ENCODE assay signal across 29 mouse cellular contexts in the genomic region with DNA sequence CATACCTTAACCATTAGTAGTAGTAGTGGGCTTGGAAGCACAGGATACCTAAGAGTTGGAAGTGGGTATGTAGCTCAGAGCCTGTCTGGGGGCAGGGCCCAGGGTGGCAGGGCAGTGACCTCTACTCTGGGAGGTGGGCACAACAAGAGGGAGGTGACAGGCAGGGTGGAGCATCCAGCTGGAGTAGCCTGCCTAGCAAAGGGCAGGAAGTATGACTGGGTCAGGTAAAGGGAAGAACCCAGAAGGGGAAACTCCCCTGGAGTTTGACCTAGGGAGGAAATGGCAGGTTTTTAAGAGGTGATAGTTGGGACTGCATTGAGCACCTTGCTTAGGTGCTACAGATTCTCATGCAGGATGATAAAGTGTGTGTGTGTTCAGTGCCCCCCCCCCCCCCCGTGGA. TPM values are rescaled to one million over a fixed set of nuclear protein-coding genes. Genes with fewer than 3 reads are reported as not detected.
DNase-seq lines count a peak whose midpoint lies in the region; ATAC-seq and TF ChIP-seq lines count a peak whose summit lies in the region.
"Had no signal": no experiment of that assay in that cellular context is flagged by ENCODE, and none has a peak within 500 bp of the region (broad histone marks: within the 10 kb centered on the region; RNA-seq: fewer than 3 reads in every experiment).

No protein-coding gene starts in this region.

- TF ChIP-seq CTCF in small intestine, adult 2 months (IDR thresholded peaks at IDR 0.05; ENCODE audit: extremely low read depth, insufficient read length, insufficient replicate concordance, low read depth, low read length), result no peak

- no peaks in the 10 kb centered on the region for H3K27me3 ChIP-seq in intestine, embryonic 15.5 days (replicated peaks)
- no peaks in the 10 kb centered on the region for H3K27me3 ChIP-seq in small intestine, adult 2 months (ENCODE audit: control insufficient read depth, insufficient read depth, low read length)
- no peaks in the 10 kb centered on the region for H3K27me3 ChIP-seq in hindbrain, embryonic 16.5 days (replicated peaks; ENCODE audit: control insufficient read depth, insufficient read depth, low read length)
- H3K27me3 ChIP-seq: forebrain, embryonic 15.5 days; hindbrain, embryonic 15.5 days had no signal

- no peaks in the 10 kb centered on the region for H3K4me1 ChIP-seq in intestine, embryonic 15.5 days (replicated peaks)
- peaks cover 19% of the 10 kb centered on the region for H3K4me1 ChIP-seq in small intestine, adult 2 months (ENCODE audit: control insufficient read depth, insufficient read depth, insufficient read length, low read length)
- peaks cover 4% of the 10 kb centered on the region for H3K4me1 ChIP-seq in hindbrain, embryonic 16.5 days (ENCODE audit: control insufficient read depth, insufficient read depth, low read depth, low read length)

- no peak overlapping the region for H3K9ac ChIP-seq in intestine, embryonic 15.5 days
- H3K9ac ChIP-seq in hindbrain, embryonic 16.5 days (ENCODE audit: low read depth, low read length), result no peak overlapping the region
- H3K9ac ChIP-seq: embryonic facial prominence, embryonic 13.5 days; forebrain, embryonic 12.5 days; forebrain, embryonic 15.5 days; hindbrain, embryonic 12.5 days; hindbrain, embryonic 15.5 days had no signal

- no peaks in the 10 kb centered on the region for H3K9me3 ChIP-seq in intestine, embryonic 15.5 days
- H3K9me3 ChIP-seq in hindbrain, embryonic 16.5 days (ENCODE audit: control insufficient read depth, low read length), result no peaks in the 10 kb centered on the region
- H3K9me3 ChIP-seq: embryonic facial prominence, embryonic 10.5 days; embryonic facial prominence, embryonic 13.5 days; forebrain, embryonic 12.5 days; forebrain, embryonic 15.5 days; G1E; hindbrain, embryonic 12.5 days; hindbrain, embryonic 15.5 days had no signal

- ATAC-seq in activated CD4-positive, CD25-positive, alpha-beta regulatory T cell, adult 4 months, result peak; percentile 55
- peak; percentile 40 for ATAC-seq in intestine, embryonic 15.5 days
- no peak for ATAC-seq in hindbrain, embryonic 16.5 days
- ATAC-seq in megakaryocyte-erythroid progenitor cell, adult 5-6 weeks (replicated peaks; ENCODE audit: low FRiP score, low TSS enrichment, poor library complexity, severe bottlenecking), result no peak
- ATAC-seq: forebrain, embryonic 15.5 days; Patski had no signal

- no peak overlapping the region for H3K4me2 ChIP-seq in intestine, embryonic 15.5 days (replicated peaks)
- no peak overlapping the region for H3K4me2 ChIP-seq in hindbrain, embryonic 16.5 days (ENCODE audit: low read length)
- H3K4me2 ChIP-seq: embryonic facial prominence, embryonic 13.5 days; forebrain, embryonic 12.5 days; forebrain, embryonic 15.5 days; heart, embryonic 11.5 days; hindbrain, embryonic 12.5 days; hindbrain, embryonic 15.5 days had no signal

- 27% methylated on average over 1 of the region's 1 CpGs for whole genome bisulfite sequencing in intestine, embryonic 15.5 days
- 10% methylated on average over 1 of the region's 1 CpGs for WGBS in small intestine, adult 2 months
- 7% methylated on average over 1 of the region's 1 CpGs for WGBS in hindbrain, embryonic 16.5 days

- no peaks in the 10 kb centered on the region for H3K36me3 ChIP-seq in intestine, embryonic 15.5 days
- H3K36me3 ChIP-seq in small intestine, adult 2 months (ENCODE audit: control insufficient read depth, insufficient read depth, low read length), result peaks cover 3% of the 10 kb centered on the region; the same call in 1 of the 2 replicates
- no peaks in the 10 kb centered on the region for H3K36me3 ChIP-seq in hindbrain, embryonic 16.5 days (ENCODE audit: control insufficient read depth, insufficient read depth, low read length)
- H3K36me3 ChIP-seq: embryonic facial prominence, embryonic 10.5 days; embryonic facial prominence, embryonic 13.5 days; forebrain, embryonic 12.5 days; forebrain, embryonic 15.5 days; G1E; hindbrain, embryonic 12.5 days; hindbrain, embryonic 15.5 days had no signal

- H3K27ac ChIP-seq in intestine, embryonic 15.5 days, result no peak overlapping the region
- peak overlapping the region; percentile 98 for H3K27ac ChIP-seq in small intestine, adult 2 months (ENCODE audit: insufficient read depth, low read depth, low read length)
- no peak overlapping the region for H3K27ac ChIP-seq in hindbrain, embryonic 16.5 days (ENCODE audit: low read depth, low read length)
- H3K27ac ChIP-seq: embryonic facial prominence, embryonic 10.5 days; embryonic facial prominence, embryonic 13.5 days; forebrain, embryonic 12.5 days; forebrain, embryonic 15.5 days; heart, adult 2 months; hindbrain, embryonic 12.5 days; hindbrain, embryonic 15.5 days had no signal

- H3K4me3 ChIP-seq in intestine, embryonic 15.5 days (replicated peaks), result no peak overlapping the region
- no peak overlapping the region for H3K4me3 ChIP-seq in small intestine, adult 2 months (ENCODE audit: low read depth, low read length)
- H3K4me3 ChIP-seq in hindbrain, embryonic 16.5 days (ENCODE audit: low read length), result no peak overlapping the region
- H3K4me3 ChIP-seq: embryonic facial prominence, embryonic 10.5 days; embryonic facial prominence, embryonic 13.5 days; erythroblast, embryonic 14.5 days; forebrain, embryonic 12.5 days; forebrain, embryonic 15.5 days; heart, adult 2 months; hindbrain, embryonic 12.5 days; hindbrain, embryonic 15.5 days had no signal

- TF ChIP-seq POLR2A in small intestine, adult 2 months (IDR thresholded peaks at IDR 0.05; ENCODE audit: low read depth, low read length), result no peak

- no peak for DNase-seq in right cerebral cortex, adult 2 months (ENCODE audit: low spot score in 2 of 2)
- DNase-seq: adrenal gland, adult 8-10 months; adrenal gland, postnatal 25 days; cerebellum, adult 11-12 months; cerebellum, adult 8-10 months; cerebellum, postnatal 10 days; cerebellum, postnatal 36 days; embryo, embryonic 11 days; gastrocnemius, postnatal 25 days; heart, adult 2 months had no signal

RNA-seq across cellular contexts. Expression of gene Sdcbp2, which starts 8.5 kb away (rescaled TPM):
- 10 to 100 TPM; 79.8 to 85.3 TPM for polyA plus RNA-seq in activated CD4-positive, CD25-positive, alpha-beta regulatory T cell, adult 4 months (2017; shearing (Covaris generic))
- polyA plus RNA-seq in intestine, embryonic 15.5 days (2015; fragmentation: Nextera tagmentation; extraction: Ambion mirVana), result 15.7 and 15.9 TPM in 2 replicates
- 125 and 228 TPM in 2 replicates for polyA plus RNA-seq in small intestine, adult 2 months (2012; rRNA removed)
- 0.58 and 0.70 TPM in 2 replicates for polyA plus RNA-seq in hindbrain, embryonic 16.5 days (2015; fragmentation: Nextera tagmentation; extraction: Ambion mirVana)
- total RNA-seq in megakaryocyte-erythroid progenitor cell, adult 5-6 weeks (2014; fragmentation: Nextera tagmentation), result not detected in 2 replicates
- total RNA-seq in megakaryocyte-erythroid progenitor cell, adult 5-6 weeks (2017), result not detected in 2 replicates
- total RNA-seq: G1E; granulocyte monocyte progenitor cell, adult 5-6 weeks; hematopoietic stem cell, adult 5-6 weeks had no signal
- polyA plus RNA-seq: erythroblast, embryonic 14.5 days had no signal

RNA-seq across cellular contexts. Expression of gene Fkbp1a, which starts 38.7 kb away (rescaled TPM):
- polyA plus RNA-seq in activated CD4-positive, CD25-positive, alpha-beta regulatory T cell, adult 4 months (2017; shearing (Covaris generic)), result 100 to 1,000 TPM; 298 to 313 TPM
- 589 and 626 TPM in 2 replicates for polyA plus RNA-seq in intestine, embryonic 15.5 days (2015; fragmentation: Nextera tagmentation; extraction: Ambion mirVana)
- polyA plus RNA-seq in small intestine, adult 2 months (2012; rRNA removed), result 30.6 and 65.0 TPM in 2 replicates
- 675 and 689 TPM in 2 replicates for polyA plus RNA-seq in hindbrain, embryonic 16.5 days (2015; fragmentation: Nextera tagmentation; extraction: Ambion mirVana)
- 5.5 and 17.9 TPM in 2 replicates for total RNA-seq in megakaryocyte-erythroid progenitor cell, adult 5-6 weeks (2014; fragmentation: Nextera tagmentation)
- total RNA-seq in megakaryocyte-erythroid progenitor cell, adult 5-6 weeks (2017), result 5.7 and 6.8 TPM in 2 replicates

RNA-seq across cellular contexts. Expression of gene Snph, which starts 51.4 kb away (rescaled TPM):
- under 1 TPM in 1 of 2 experiments, not detected in 1; 0.15 TPM for polyA plus RNA-seq in activated CD4-positive, CD25-positive, alpha-beta regulatory T cell, adult 4 months (2017; shearing (Covaris generic))
- 2.0 TPM in 2 replicates for polyA plus RNA-seq in intestine, embryonic 15.5 days (2015; fragmentation: Nextera tagmentation; extraction: Ambion mirVana)
- polyA plus RNA-seq in small intestine, adult 2 months (2012; rRNA removed), result 6.6 and 21.6 TPM in 2 replicates
- 24.8 and 28.3 TPM in 2 replicates for polyA plus RNA-seq in hindbrain, embryonic 16.5 days (2015; fragmentation: Nextera tagmentation; extraction: Ambion mirVana)
- not detected in 2 replicates for total RNA-seq in megakaryocyte-erythroid progenitor cell, adult 5-6 weeks (2014; fragmentation: Nextera tagmentation)
- not detected in 2 replicates for total RNA-seq in megakaryocyte-erythroid progenitor cell, adult 5-6 weeks (2017)
- total RNA-seq: CH12.LX; granulocyte monocyte progenitor cell, adult 5-6 weeks; hematopoietic stem cell, adult 5-6 weeks had no signal
- polyA plus RNA-seq: C2C12; erythroblast, embryonic 14.5 days; G1E had no signal

Comparison
In these comparisons a context has a peak if more than half of its experiments do, and no peak if none do; other contexts are left out.
1. ATAC-seq: peak in activated CD4-positive, CD25-positive, alpha-beta regulatory T cell, adult 4 months (single experiment) and intestine, embryonic 15.5 days (single experiment); none in hindbrain, embryonic 16.5 days (single experiment) and megakaryocyte-erythroid progenitor cell, adult 5-6 weeks (single experiment).